Mouse (Mus musculus): Measurements from ENCODE around the gene Ltbp1.

Ltbp1 gene

GRCm38 (mm10) chr17:75004820-75005219 is 548 bp upstream of the Ltbp1 start:
- DNase-seq (ENCODE audit: low read depth, low spot score) = peak; percentile 92

- DNase-seq (ENCODE audit: low read depth, low spot score) = peak; percentile 61
Observed at GRCm38 (mm10) chr17:75005685-75006680, 615 bp downstream of the Ltbp1 start.

GRCm38 (mm10) chr17:75010955-75011354 is 5.6 kb downstream of the Ltbp1 start:
- DNase-seq (ENCODE audit: low read depth, low spot score) = no peak

GRCm38 (mm10) chr17:75013211-75013610 is 7.8 kb downstream of the Ltbp1 start:
- no peak for DNase-seq (ENCODE audit: low read depth, low spot score)

GRCm38 (mm10) chr17:75013868-75014267 is 8.5 kb downstream of the Ltbp1 start:
- no peak for DNase-seq (ENCODE audit: low read depth, low spot score)

GRCm38 (mm10) chr17:75014601-75015356 is 9.4 kb downstream of the Ltbp1 start:
- DNase-seq (ENCODE audit: low read depth, low spot score) = peak; percentile 66

GRCm38 (mm10) chr17:75015546-75015945 is 10.2 kb downstream of the Ltbp1 start:
- no peak for DNase-seq (ENCODE audit: low read depth, low spot score)

GRCm38 (mm10) chr17:75017423-75017822 is 12.1 kb downstream of the Ltbp1 start:
- peak; percentile 52 for DNase-seq (ENCODE audit: low read depth, low spot score)

GRCm38 (mm10) chr17:75018142-75018541 is 12.8 kb downstream of the Ltbp1 start:
- no peak for DNase-seq (ENCODE audit: low read depth, low spot score)

GRCm38 (mm10) chr17:75020026-75020425 is 14.7 kb downstream of the Ltbp1 start:
- peak; percentile 35 for DNase-seq (ENCODE audit: low read depth, low spot score)

GRCm38 (mm10) chr17:75020619-75021018 is 15.3 kb downstream of the Ltbp1 start:
- no peak for DNase-seq (ENCODE audit: low read depth, low spot score)

GRCm38 (mm10) chr17:75027358-75028131 is 22.2 kb downstream of the Ltbp1 start:
- DNase-seq (ENCODE audit: low read depth, low spot score) = no peak

- no peak for DNase-seq (ENCODE audit: low read depth, low spot score)
Observed at GRCm38 (mm10) chr17:75033356-75033755, 28.0 kb downstream of the Ltbp1 start.

- DNase-seq (ENCODE audit: low read depth, low spot score) = no peak
Observed at GRCm38 (mm10) chr17:75033872-75034615, 28.7 kb downstream of the Ltbp1 start.

- no peak for DNase-seq (ENCODE audit: low read depth, low spot score)
Observed at GRCm38 (mm10) chr17:75036881-75037280, 31.5 kb downstream of the Ltbp1 start.

- DNase-seq (ENCODE audit: low read depth, low spot score) = peak; percentile 17
Observed at GRCm38 (mm10) chr17:75039017-75039416, 33.6 kb downstream of the Ltbp1 start.

- no peak for DNase-seq (ENCODE audit: low read depth, low spot score)
Observed at GRCm38 (mm10) chr17:75049366-75049969, 44.1 kb downstream of the Ltbp1 start.

GRCm38 (mm10) chr17:75051440-75051925 is 46.1 kb downstream of the Ltbp1 start:
- no peak for DNase-seq (ENCODE audit: low read depth, low spot score)

- no peak for DNase-seq (ENCODE audit: low read depth, low spot score)
Observed at GRCm38 (mm10) chr17:75055235-75055634, 49.9 kb downstream of the Ltbp1 start.

GRCm38 (mm10) chr17:75055961-75056360 is 50.6 kb downstream of the Ltbp1 start:
- no peak for DNase-seq (ENCODE audit: low read depth, low spot score)
